Mouse (Mus musculus) cerebellum, adult 2 months (tissue): ENCODE measurements around the gene Krtap5-3.

Experiments
- CTCF ChIP-seq: fragments of 200-500 bp; IDR thresholded peaks from 2 replicates; pipeline ENCODE4 v1.5.1; 2011; ENCODE audit warnings: low read depth, mild to moderate bottlenecking, control low read depth, low read length, moderate library complexity, borderline replicate concordance; ENCODE audit not compliant: insufficient read depth
- POLR2A ChIP-seq: fragments of 200-500 bp; IDR thresholded peaks from 2 replicates; pipeline ENCODE4 v1.6.1; 2011; ENCODE audit warnings: low read length, control low read depth, borderline replicate concordance; ENCODE audit not compliant: insufficient read depth

DNA sequence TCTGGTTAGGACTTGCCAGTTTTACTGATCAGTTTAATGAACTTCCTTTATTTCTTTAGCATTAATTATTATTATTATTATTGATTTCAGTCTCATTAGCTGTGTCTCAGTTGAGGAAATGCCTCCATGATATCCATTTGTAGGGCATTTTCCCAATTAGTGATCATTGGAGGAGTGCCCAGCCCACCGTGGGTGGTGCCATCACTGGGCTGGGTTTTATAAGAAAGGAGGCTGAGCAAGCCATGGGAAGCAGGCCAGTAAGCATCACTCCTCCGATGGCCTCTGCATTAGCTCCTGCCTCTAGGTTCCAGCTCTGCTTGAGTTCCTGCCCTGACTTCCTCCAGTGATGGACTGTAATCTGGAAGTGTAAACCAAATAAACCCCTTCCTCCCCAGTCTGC, 13.0 kb upstream of the Krtap5-3 start:
- TF ChIP-seq CTCF (no peak), POLR2A (no peak)
